Mouse (Mus musculus) kidney, postnatal 10 days (tissue): ENCODE measurements around the gene Pcsk2.

ENCODE experiments used
- DNase-seq: peaks from one replicate; pipeline ENCODE4 v3.0.0; 2021; ENCODE audit warnings: mixed read lengths

Gene Pcsk2

GRCm38 (mm10) chr2:143739475-143740226 lies 193.7 kb downstream of the Pcsk2 start:
- no peak for DNase-seq

GRCm38 (mm10) chr2:143742436-143742835 lies 196.5 kb downstream of the Pcsk2 start:
- no peak for DNase-seq

DNA sequence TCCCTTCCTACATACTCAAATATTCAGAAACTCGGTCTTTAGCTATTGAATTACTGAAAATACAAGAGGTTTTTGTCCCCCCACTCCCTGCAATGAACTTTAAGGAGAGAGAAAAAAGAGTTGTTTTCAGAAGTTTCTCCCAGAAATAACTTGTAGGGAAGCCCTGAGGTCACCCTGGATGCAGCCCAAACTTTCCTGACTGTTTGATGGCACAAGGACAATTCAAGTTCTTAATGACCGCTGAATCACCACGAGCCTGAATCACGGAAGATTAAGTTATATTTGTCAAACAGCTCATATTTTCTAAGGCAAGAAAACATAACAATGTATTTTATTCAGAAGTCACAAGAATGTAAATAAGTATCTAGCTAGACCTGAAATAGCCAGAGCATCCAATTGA lies 197.1 kb downstream of the Pcsk2 start:
- DNase-seq = peak; percentile 13

DNA sequence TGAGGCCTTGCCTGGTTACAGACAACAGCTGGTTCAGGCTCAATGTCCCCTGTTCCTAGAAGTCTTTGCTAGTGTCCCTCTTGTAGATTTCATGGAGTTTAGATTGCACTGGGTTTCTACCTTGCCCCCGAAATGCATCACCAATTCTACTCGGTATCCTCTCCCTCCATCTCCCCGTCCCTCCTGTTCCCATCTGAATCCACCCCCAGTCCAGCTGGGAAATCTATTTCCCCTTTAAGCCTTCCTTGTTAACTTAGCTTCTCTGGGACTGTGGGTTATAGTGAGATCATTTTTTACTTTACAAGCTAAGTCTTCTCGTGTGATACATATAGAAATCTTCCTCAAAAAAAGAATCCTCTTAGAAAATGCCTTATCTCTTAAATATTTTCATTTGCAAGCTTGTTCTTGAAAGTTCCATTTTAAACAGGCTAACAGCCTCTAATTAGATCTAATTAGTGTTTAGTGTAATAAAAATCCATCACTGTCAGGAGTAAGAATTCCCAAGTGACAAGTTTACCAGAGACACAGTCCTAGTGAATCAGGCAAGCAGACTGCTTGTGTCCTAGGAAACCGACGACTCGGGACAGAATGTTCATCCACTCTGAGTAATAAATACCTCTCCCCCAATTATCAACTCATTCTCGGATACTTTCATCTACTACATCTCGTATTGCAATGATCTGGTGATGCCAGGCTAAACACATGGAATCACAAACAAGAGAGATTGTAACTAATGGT lies 206.3 kb downstream of the Pcsk2 start:
- DNase-seq = no peak

GRCm38 (mm10) chr2:143776448-143776847 lies 230.5 kb downstream of the Pcsk2 start:
- DNase-seq = peak; percentile 27

DNA sequence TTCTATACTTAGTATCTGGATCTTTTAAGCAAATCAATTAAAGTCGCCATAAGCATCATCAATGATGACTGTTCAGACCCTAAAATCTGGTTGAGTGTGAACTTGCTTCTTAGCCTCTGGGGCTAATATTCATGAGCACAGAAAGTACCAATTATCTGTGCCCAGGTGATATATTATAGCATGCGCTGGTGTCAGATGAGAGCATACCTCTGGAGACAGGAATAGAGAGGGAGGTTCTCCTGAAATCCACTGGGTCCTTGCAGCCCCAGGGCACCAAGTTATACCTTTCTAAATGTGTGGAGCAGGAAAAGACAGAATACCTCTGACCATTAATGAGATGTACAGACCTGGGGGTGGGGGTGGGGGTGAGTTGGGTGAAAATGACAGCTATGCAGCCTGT lies 234.4 kb downstream of the Pcsk2 start:
- no peak for DNase-seq

- no peak for DNase-seq
Measured at GRCm38 (mm10) chr2:143789911-143790310, 244.0 kb downstream of the Pcsk2 start.

GRCm38 (mm10) chr2:143795858-143796257 lies 249.9 kb downstream of the Pcsk2 start:
- no peak for DNase-seq

DNA sequence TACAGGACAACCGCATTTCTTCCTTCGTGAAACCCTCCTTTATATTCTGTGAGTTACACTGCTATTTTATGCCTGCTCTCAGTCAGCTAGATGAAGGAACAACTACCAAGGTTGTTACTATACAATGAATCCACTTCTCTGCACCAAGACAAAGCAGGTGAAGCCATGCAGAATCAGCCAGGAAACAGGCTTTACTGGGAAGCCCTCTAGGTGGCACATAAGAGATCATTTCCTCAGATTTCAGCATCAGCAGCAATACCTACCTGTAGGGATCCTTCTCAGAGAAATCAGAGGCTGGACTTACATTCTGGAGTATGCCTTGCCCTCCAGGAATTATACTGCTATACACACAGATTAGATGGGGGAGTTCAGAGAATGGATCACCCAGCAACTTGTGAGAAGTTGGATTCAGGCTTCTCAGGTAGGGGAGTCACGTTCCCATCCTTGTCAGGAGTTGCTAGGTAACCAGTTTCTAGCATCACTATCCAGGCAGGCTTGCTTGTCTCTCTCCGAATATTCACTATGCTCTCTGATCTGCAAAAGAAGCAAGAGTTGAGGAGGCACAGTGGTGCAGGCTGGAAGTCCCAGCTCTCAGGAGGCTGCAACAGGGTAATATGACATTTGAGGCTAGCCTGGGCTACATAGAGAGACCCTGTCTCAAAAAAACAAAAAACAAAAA lies 250.5 kb downstream of the Pcsk2 start:
- no peak for DNase-seq

DNA sequence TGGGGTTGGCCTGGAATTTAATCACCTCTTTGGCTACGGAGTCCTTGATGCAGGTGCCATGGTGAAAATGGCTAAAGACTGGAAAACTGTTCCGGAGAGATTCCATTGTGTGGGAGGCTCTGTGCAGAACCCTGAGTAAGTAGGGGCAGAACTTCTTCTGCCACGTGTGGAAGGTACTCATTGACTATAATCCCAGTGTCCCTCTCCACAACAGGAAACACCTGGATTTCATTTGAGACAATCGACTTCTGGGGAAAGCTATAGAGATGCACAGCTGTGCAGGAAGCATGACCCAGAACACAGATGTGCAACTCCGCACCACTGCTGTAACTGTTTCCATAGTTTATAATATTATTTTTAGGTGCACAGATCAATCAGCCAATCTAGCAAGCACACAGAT lies 255.1 kb downstream of the Pcsk2 start:
- no peak for DNase-seq

DNA sequence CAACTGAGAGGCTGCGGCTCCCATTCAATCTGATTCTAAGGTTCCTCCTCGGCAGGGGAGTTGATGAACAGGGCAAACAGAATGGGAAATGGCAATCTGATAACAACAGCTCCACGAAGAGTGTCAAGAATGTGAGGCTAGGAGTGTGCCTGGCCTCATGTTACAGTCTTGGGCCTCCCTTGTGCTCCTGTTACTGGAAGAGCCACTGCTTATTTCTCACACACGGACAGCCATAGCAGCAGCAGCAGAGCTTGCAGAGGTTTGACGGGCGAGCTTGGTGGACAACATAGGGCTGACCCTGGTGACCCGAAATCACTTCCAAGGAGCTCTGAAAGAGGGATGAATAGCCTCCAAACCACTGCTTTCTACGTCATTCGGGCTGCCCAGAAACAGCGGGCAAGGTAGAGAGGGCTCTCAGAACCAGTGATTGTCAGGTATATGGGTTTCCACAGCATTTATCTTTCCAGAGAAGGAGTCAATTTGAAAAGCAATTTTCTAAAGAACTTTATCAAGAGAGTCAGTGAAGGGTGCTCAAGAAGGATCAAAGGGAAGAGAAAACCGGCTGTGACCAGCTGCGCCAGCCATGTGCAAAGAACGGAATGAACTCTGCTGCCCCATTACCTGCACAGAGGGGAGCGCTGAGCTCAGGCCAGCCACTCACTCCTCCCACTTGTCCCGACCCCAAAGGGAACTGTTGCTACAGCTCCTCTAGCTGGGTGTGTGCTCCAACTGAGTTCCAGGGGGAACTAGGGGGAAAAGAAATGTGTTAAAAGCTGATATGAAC lies 260.4 kb downstream of the Pcsk2 start:
- peak; percentile 35 for DNase-seq

GRCm38 (mm10) chr2:143806924-143807664 lies 261.1 kb downstream of the Pcsk2 start:
- DNase-seq = no peak

DNA sequence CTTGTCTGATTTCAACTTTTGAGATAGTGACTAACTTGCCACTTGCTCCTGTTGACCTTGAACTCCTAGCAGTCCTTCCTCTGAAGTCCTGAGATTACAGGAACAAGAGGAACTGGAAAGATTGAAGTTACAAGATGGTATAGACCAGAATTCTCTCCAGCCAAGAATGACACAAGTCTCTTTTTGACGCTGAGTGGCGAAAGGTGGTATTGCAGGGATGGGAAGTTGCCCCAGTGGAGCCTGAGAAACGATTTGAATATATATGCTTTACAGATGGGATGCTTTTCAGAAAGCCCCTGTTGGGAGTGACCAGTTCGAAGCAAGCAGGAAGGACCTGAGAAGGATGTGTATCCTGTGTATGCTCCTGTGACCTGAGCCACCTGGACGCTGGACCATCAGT lies 262.8 kb downstream of the Pcsk2 start:
- no peak for DNase-seq

GRCm38 (mm10) chr2:143812262-143812661 lies 266.3 kb downstream of the Pcsk2 start:
- DNase-seq = no peak

DNA sequence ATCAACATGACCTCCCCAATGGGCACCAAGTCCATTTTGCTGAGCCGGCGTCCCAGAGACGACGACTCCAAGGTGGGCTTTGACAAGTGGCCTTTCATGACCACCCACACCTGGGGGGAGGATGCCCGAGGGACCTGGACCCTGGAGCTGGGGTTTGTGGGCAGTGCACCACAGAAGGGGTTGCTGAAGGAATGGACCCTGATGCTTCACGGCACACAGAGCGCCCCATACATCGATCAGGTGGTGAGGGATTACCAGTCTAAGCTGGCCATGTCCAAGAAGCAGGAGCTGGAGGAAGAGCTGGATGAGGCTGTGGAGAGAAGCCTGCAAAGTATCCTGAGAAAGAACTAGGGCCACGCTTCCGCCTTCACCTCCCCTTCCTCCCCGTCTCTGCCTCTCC lies 267.5 kb downstream of the Pcsk2 start:
- DNase-seq = no peak

DNA sequence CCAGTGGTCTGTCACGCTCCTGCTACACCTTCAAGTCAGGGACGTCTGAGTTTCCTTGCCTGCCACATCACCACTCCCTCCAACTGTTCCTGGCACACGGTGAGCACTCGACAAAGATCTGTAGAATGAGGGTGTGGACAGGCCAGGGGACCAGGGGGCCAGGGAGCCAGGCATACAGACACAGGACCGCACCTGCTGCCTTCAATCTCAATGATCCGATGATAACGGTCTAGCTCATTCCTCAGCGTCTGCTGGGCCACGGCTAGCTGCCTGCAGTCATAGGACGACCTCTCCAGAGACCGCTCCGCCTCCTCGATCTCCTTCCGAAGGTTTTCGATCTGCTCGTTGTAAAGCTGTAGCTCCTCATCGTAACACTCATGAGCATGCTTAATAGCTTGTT lies 285.7 kb downstream of the Pcsk2 start:
- no peak for DNase-seq

- no peak for DNase-seq
Measured at GRCm38 (mm10) chr2:143832721-143833120, 286.8 kb downstream of the Pcsk2 start.

- no peak for DNase-seq
Measured at GRCm38 (mm10) chr2:143834082-143834481, 288.1 kb downstream of the Pcsk2 start.

DNA sequence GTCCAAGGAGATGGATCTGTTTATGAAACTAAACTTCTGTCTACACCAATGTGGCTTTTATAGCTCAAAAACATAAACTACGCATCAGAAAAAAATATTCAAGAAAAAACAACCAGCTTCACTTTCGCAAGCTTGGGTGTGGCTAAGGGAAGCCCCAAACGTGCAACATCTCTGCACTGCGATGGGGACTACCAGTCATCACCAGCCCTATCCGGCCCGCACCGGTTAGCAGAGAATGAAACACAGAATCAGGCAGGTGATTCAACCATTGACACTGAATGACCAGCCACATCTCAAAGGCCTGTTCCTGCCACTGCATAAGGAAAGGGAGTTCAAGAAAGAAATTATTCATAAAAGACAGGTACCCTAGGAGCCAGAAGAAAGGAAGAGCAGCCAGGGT lies 289.9 kb downstream of the Pcsk2 start:
- no peak for DNase-seq

DNA sequence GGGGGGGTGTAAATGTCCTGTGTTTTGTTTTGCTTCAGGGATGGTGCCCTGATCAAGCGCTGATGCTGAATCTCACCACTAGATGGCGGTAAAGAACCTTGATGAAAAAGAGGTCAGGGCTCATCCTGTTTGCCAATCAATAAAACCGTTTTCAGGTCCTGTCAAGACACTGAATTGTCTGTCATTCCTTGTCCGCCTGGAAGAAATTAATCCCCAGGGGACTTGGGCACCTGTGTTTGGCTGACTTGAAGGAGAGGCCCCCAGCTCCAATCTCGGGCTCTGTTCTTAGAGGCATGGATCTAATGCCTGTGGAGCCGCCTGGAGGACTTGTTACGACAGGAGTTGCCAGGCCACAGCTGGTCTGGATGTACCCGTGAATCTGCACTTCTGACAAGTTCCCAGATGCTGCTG lies 291.3 kb downstream of the Pcsk2 start:
- DNase-seq = peak; percentile 82

DNA sequence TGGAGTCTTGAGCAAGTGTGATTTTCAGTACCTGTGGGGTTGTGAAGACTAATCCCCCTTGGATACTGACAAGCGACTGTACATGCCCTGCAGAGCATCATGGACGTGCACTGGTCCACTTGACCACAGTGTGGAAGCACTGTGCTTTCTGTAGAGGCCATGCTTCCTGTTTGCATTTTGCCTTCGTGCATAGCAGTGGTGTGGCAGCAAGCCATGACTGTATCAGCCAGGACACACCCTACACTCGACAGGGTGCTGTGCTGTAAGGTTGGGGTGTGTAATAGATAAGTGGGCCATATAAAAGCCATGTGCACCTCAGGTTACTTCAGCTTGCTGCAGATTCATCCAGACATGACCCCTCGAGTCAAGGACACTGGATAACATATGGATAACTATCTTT lies 292.7 kb downstream of the Pcsk2 start:
- peak; percentile 44 for DNase-seq

GRCm38 (mm10) chr2:143839458-143839857 lies 293.5 kb downstream of the Pcsk2 start:
- no peak for DNase-seq
